Mouse (Mus musculus) neural tube, embryonic 13.5 days (tissue): ENCODE data around the gene Rnps1. TPM values are rescaled to one million over a fixed set of nuclear protein-coding genes. Genes with fewer than 3 reads are reported as not detected.
"Not testable (repeated sequence)": the region's sequence is repeated elsewhere in the genome, so short reads cannot be mapped to it uniquely, and the experiment has no call there.

Experiments used
- ATAC-seq: fragments of 200-750 bp; cut with Nextera tagmentation; 2 replicates; pipeline ENCODE4 v1.8.0; 2017; ENCODE audit warnings: low read depth, mild to moderate bottlenecking, moderate TSS enrichment, moderate library complexity
- H3K27ac ChIP-seq: fragments of 300-500 bp; sonication (generic); replicated peaks from 2 replicates; pipeline ENCODE4 v1.5.1; 2015; ENCODE audit warnings: moderate library complexity, mild to moderate bottlenecking, inconsistent platforms
- H3K27me3 ChIP-seq: fragments of 300-500 bp; sonication (generic); 2 replicates; pipeline ENCODE4 v1.6.1; 2015; ENCODE audit warnings: mild to moderate bottlenecking, inconsistent platforms
- H3K36me3 ChIP-seq: fragments of 300-500 bp; sonication (generic); 2 replicates; pipeline ENCODE4 v1.6.1; 2015; ENCODE audit warnings: mild to moderate bottlenecking, inconsistent platforms
- H3K4me1 ChIP-seq: fragments of 300-500 bp; sonication (generic); replicated peaks from 2 replicates; pipeline ENCODE4 v1.6.1; 2015; ENCODE audit warnings: inconsistent platforms
- H3K4me2 ChIP-seq: fragments of 300-500 bp; sonication (generic); 2 replicates; pipeline ENCODE4 v1.6.1; 2015; ENCODE audit warnings: inconsistent platforms, mild to moderate bottlenecking, moderate library complexity
- H3K4me3 ChIP-seq: fragments of 300-500 bp; sonication (generic); 2 replicates; pipeline ENCODE4 v1.5.1; 2015; ENCODE audit warnings: mild to moderate bottlenecking, inconsistent platforms
- H3K9ac ChIP-seq: fragments of 300-500 bp; sonication (generic); 2 replicates; pipeline ENCODE4 v1.6.1; 2015; ENCODE audit warnings: moderate library complexity, mild to moderate bottlenecking, inconsistent platforms
- H3K9me3 ChIP-seq: fragments of 300-500 bp; sonication (generic); 2 replicates; pipeline ENCODE4 v1.6.1; 2016; ENCODE audit warnings: inconsistent platforms
- WGBS: fragments of 180-500 bp; shearing (Covaris S2); methylation state at CpG from one replicate; pipeline ENCODE4 v1.1.7; 2015; 5-methylcytosine and 5-hydroxymethylcytosine counted together
- polyA plus RNA-seq: library from polyadenylated mRNA; unstranded; fragments of >200 nt; fragmentation: Nextera tagmentation; extraction: Ambion mirVana; gene quantifications from 2 replicates; pipeline ENCODE4 v1.2.1, GENCODE M21; 2015

Rnps1 gene
- polyA plus RNA-seq, 1 experiment from 2014 or later = 307 TPM

- peaks cover 92% of the 10 kb centered on the region for H3K36me3 ChIP-seq
- no peaks in the 10 kb centered on the region for H3K27me3 ChIP-seq
- ATAC-seq = no peak
- H3K9ac ChIP-seq = no peak overlapping the region
- no peak overlapping the region for H3K4me3 ChIP-seq
- 87% methylated on average over 12 of the region's 12 CpGs for WGBS
- H3K4me2 ChIP-seq = no peak overlapping the region
- H3K4me1 ChIP-seq = no peaks in the 10 kb centered on the region
- H3K27ac ChIP-seq = no peak overlapping the region
- H3K9me3 ChIP-seq = no peaks in the 10 kb centered on the region
Observed at GRCm38 (mm10) chr17:24407116-24407803, 7.1 kb upstream of the Rnps1 start.

DNA sequence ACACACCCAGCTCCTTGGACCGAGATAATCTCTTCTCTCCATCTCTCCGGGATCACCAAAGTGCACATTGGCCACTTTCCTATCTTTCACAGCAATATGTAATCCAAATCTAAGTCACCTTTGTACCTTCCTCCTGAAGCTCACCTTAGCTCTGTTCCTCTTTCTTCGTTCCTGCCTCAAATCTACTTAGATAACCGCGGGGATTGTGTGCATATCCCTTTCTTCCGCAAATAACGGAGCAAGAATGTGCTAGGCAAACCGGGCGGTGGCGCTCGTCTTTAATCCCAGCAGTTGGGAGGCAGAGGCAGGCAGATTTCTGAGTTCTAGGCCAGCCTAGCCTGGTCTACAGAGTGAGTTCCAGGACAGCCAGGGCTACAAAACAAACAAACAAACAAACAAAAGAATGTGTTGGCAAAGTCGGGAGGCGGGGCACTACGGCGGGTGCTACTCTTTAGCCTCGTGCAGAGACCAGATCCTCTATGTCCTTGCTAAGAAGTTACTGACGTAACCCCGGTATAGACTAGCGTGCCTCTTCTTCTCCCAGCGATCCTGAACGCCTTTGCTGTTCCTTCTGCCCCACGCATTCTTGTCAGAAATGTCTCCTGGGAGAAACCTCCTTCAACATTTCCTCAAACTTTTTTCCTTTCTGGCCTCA is 681 bp upstream of the Rnps1 start:
- Histone ChIP-seq H3K4me2 (peak overlapping the region; percentile 89), H3K9me3 (no peaks in the 10 kb centered on the region), H3K27me3 (no peaks in the 10 kb centered on the region), H3K4me1 (peaks cover 41% of the 10 kb centered on the region), H3K36me3 (peaks cover 55% of the 10 kb centered on the region), H3K9ac (peak overlapping the region; percentile 75), H3K27ac (peak overlapping the region; percentile 91), H3K4me3 (peak overlapping the region; percentile 97)
- peak; percentile 32 for ATAC-seq
- WGBS = 35% methylated on average over 22 of the region's 22 CpGs

DNA sequence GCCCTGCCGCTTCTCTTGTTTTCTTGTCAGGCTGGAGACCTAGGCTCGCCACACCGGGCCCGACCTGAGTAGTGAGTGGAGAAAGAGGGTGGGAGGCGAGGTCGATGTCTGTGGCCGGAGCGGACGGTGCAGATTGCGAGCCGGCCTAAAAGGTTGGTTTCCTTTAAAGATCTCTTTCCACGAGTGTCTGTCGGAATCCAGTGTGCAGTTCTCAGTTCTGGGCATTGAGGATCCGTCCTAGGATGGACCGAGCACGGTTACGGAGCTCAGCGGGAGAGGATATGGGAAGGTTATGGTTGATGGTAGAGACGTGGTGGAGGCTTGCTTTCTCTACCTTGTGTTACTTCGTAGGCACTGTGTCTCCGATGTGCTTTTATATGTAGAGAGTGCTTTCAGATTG is 646 bp downstream of the Rnps1 start:
- Histone ChIP-seq H3K9me3 (no peaks in the 10 kb centered on the region), H3K9ac (peak overlapping the region; percentile 96), H3K4me3 (peak overlapping the region; percentile 97), H3K36me3 (peaks cover 55% of the 10 kb centered on the region), H3K27me3 (no peaks in the 10 kb centered on the region), H3K27ac (peak overlapping the region; percentile 91), H3K4me2 (peak overlapping the region; percentile 89), H3K4me1 (peaks cover 41% of the 10 kb centered on the region)
- WGBS = 0% methylated on average over 21 of the region's 21 CpGs
- peak; percentile 2; the same call in 1 of the 2 replicates for ATAC-seq

- no peak for ATAC-seq
- Histone ChIP-seq H3K4me3 (peak overlapping the region; percentile 97), H3K36me3 (peaks cover 56% of the 10 kb centered on the region), H3K9ac (peak overlapping the region; percentile 96), H3K27ac (no peak overlapping the region), H3K4me2 (peak overlapping the region; percentile 89), H3K4me1 (peaks cover 41% of the 10 kb centered on the region), H3K9me3 (no peaks in the 10 kb centered on the region), H3K27me3 (no peaks in the 10 kb centered on the region)
- 91% methylated on average over 3 of the region's 3 CpGs for WGBS
Observed at GRCm38 (mm10) chr17:24416051-24416652, 1.8 kb downstream of the Rnps1 start.

- Histone ChIP-seq H3K36me3 (peaks cover 72% of the 10 kb centered on the region), H3K27me3 (no peaks in the 10 kb centered on the region), H3K4me1 (peaks cover 17% of the 10 kb centered on the region), H3K9me3 (no peaks in the 10 kb centered on the region), H3K4me2 (no peak overlapping the region), H3K9ac (no peak overlapping the region), H3K27ac (no peak overlapping the region), H3K4me3 (no peak overlapping the region)
- no peak for ATAC-seq
- WGBS = 90% methylated on average over 4 of the region's 4 CpGs
Observed at GRCm38 (mm10) chr17:24423114-24423513, 8.7 kb downstream of the Rnps1 start.

- ATAC-seq = no peak
Observed at GRCm38 (mm10) chr17:24424489-24424888, 10.1 kb downstream of the Rnps1 start.

DNA sequence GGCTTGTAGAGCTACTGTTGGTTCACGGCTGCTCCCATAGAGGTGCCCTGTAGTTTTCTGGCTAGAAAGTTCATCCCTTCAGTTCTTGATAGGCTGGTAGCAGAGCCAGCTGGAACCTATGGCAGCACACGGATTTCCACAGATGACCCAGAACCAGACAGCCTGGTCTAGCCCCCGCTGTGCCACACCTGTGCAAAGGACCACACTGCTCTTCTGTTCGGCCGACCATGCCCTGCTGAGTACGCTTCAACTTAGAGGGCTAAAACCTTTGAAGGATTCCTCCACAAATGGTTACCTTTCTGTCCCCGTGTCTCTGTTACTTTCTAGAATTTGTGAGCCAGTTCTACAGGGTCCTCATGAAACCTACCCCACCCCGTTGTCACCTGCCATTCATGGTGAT is 11.0 kb downstream of the Rnps1 start:
- H3K27me3 ChIP-seq, ATAC-seq, H3K9ac ChIP-seq, H3K9me3 ChIP-seq, H3K4me3 ChIP-seq, H3K4me2 ChIP-seq, H3K27ac ChIP-seq: not testable (repeated sequence)
- peaks cover 50% of the 10 kb centered on the region for H3K36me3 ChIP-seq
- H3K4me1 ChIP-seq = peaks cover 29% of the 10 kb centered on the region
- WGBS = 95% methylated on average over 6 of the region's 8 CpGs

More at GRCm38 (mm10) chr17:24424489-24424888, 10.1 kb downstream of the Rnps1 start:
- no peak overlapping the region for H3K9ac ChIP-seq
- H3K9me3 ChIP-seq = no peaks in the 10 kb centered on the region
- peaks cover 58% of the 10 kb centered on the region for H3K36me3 ChIP-seq
- no peaks in the 10 kb centered on the region for H3K27me3 ChIP-seq
- no peak overlapping the region for H3K27ac ChIP-seq
- 90% methylated on average over 5 of the region's 5 CpGs for WGBS
- H3K4me3 ChIP-seq = no peak overlapping the region
- peaks cover 25% of the 10 kb centered on the region for H3K4me1 ChIP-seq
- no peak overlapping the region for H3K4me2 ChIP-seq

DNA sequence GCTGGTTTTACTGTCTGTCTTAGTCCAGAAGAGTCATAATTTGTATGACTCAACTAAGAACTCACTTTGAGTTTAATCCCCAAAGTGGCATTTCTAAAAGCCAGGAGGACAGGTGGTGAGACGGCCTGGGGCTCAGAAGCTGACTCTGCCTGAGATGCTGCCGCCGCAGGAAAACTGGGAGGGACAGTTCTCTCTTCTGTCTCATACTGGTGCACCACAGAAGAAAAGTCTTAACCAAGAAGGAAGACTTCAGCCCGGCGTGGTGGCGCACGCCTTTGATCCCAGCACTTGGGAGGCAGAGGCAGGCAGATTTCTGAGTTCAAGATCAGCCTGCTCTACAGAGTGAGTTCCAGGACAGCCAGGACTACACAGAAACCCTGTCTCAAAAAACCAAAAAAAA is 11.5 kb downstream of the Rnps1 start:
- no peaks in the 10 kb centered on the region for H3K27me3 ChIP-seq
- H3K4me3 ChIP-seq = peak overlapping the region; percentile 65
- H3K4me1 ChIP-seq = peaks cover 29% of the 10 kb centered on the region
- no peak for ATAC-seq
- peaks cover 44% of the 10 kb centered on the region for H3K36me3 ChIP-seq
- 0 out of 2 replicates have a peak overlapping the region, but pooled peaks have one; percentile 81 for H3K9ac ChIP-seq
- H3K9me3 ChIP-seq = no peaks in the 10 kb centered on the region
- 86% methylated on average over 7 of the region's 7 CpGs for WGBS
- peak overlapping the region; percentile 56 for H3K4me2 ChIP-seq
- peak overlapping the region; percentile 97 for H3K27ac ChIP-seq

GRCm38 (mm10) chr17:24426471-24427169 is 12.3 kb downstream of the Rnps1 start, which contains the start of gene Eci1:
Gene Eci1 (plus strand): TSS chr17:24426641.
- H3K27ac ChIP-seq = peak within 1 kb of the TSS; percentile 97
- peaks cover 29% of the 10 kb centered on the region for H3K4me1 ChIP-seq
- no peaks in the 10 kb centered on the region for H3K27me3 ChIP-seq
- peaks cover 37% of the 10 kb centered on the region for H3K36me3 ChIP-seq
- ATAC-seq = peak; percentile 97
- peak within 1 kb of the TSS; percentile 56 for H3K4me2 ChIP-seq
- H3K9me3 ChIP-seq = no peaks in the 10 kb centered on the region
- 0% methylated on average over 48 of the region's 48 CpGs for WGBS
- H3K4me3 ChIP-seq = peak within 1 kb of the TSS; percentile 65
- H3K9ac ChIP-seq = peak within 1 kb of the TSS; percentile 81

DNA sequence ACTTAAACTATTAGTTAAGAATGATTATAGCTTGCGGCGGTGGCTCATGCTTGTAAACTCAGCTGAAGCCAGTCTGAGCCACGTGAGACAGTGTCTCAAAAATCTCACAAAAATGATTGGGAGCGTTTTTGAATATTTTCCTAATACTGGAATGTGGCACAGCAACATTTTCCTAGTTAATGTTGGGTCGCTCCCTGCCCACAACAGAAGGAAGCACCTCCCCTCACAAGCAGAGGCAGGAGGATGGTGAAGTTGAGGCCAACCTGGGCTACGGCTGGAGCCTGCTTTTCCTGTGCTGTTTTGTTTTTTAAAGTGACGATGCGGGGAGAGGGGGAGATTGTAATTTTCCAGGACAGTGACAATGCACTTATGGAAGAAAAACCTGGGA is 12.8 kb downstream of the Rnps1 start:
- H3K9me3 ChIP-seq = no peaks in the 10 kb centered on the region
- no peak for ATAC-seq
- H3K4me1 ChIP-seq = peaks cover 29% of the 10 kb centered on the region
- H3K4me3 ChIP-seq = peak overlapping the region; percentile 65
- WGBS = 4% methylated on average over 8 of the region's 8 CpGs
- H3K27ac ChIP-seq = peak overlapping the region; percentile 97
- peak overlapping the region; percentile 56 for H3K4me2 ChIP-seq
- H3K27me3 ChIP-seq = no peaks in the 10 kb centered on the region
- peaks cover 31% of the 10 kb centered on the region for H3K36me3 ChIP-seq
- H3K9ac ChIP-seq = peak overlapping the region; percentile 81

GRCm38 (mm10) chr17:24429201-24429983 is 15.0 kb downstream of the Rnps1 start:
- no peaks in the 10 kb centered on the region for H3K27me3 ChIP-seq

More at GRCm38 (mm10) chr17:24429201-24429983, 15.0 kb downstream of the Rnps1 start:
- ATAC-seq = no peak
- 78% methylated on average over 14 of the region's 14 CpGs for WGBS
- H3K27ac ChIP-seq = no peak overlapping the region
- H3K4me3 ChIP-seq = no peak overlapping the region
- H3K4me2 ChIP-seq = no peak overlapping the region
- H3K36me3 ChIP-seq = peaks cover 22% of the 10 kb centered on the region
- H3K9ac ChIP-seq = no peak overlapping the region
- no peaks in the 10 kb centered on the region for H3K9me3 ChIP-seq
- peaks cover 29% of the 10 kb centered on the region for H3K4me1 ChIP-seq
